Mouse (Mus musculus) adrenal gland, postnatal 25 days (tissue): Measurements from ENCODE around the gene Usp6nl. TPM values are rescaled to one million over a fixed set of nuclear protein-coding genes. Genes with fewer than 3 reads are reported as not detected.

Experiments
- DNase-seq: peaks from one replicate; pipeline ENCODE4 v3.0.0; 2021; ENCODE audit warnings: mixed read lengths
- total RNA-seq: library from RNA; stranded (reverse); gene quantifications from 2 replicates; pipeline ENCODE4 v1.2.3, GENCODE M21; 2021

Usp6nl gene
- total RNA-seq, 1 experiment from 2014 or later, result 29.4 TPM

GRCm38 (mm10) chr2:6376071-6376470 lies 53.6 kb downstream of the Usp6nl start:
- no peak for DNase-seq

GRCm38 (mm10) chr2:6376941-6377340 lies 54.5 kb downstream of the Usp6nl start:
- DNase-seq, result no peak

GRCm38 (mm10) chr2:6378590-6379205 lies 56.2 kb downstream of the Usp6nl start:
- DNase-seq, result no peak

GRCm38 (mm10) chr2:6379731-6380212 lies 57.3 kb downstream of the Usp6nl start:
- no peak for DNase-seq

GRCm38 (mm10) chr2:6380401-6380800 lies 57.9 kb downstream of the Usp6nl start:
- no peak for DNase-seq

GRCm38 (mm10) chr2:6384407-6385146 lies 62.1 kb downstream of the Usp6nl start:
- no peak for DNase-seq

GRCm38 (mm10) chr2:6389162-6389561 lies 66.7 kb downstream of the Usp6nl start:
- no peak for DNase-seq

GRCm38 (mm10) chr2:6391261-6391660 lies 68.8 kb downstream of the Usp6nl start:
- DNase-seq, result no peak

GRCm38 (mm10) chr2:6391940-6392339 lies 69.5 kb downstream of the Usp6nl start:
- DNase-seq, result no peak

GRCm38 (mm10) chr2:6395851-6396625 lies 73.6 kb downstream of the Usp6nl start:
- DNase-seq, result no peak

- DNase-seq, result no peak
Observed at GRCm38 (mm10) chr2:6396626-6397146, 74.2 kb downstream of the Usp6nl start.

- DNase-seq, result no peak
Observed at GRCm38 (mm10) chr2:6397166-6397565, 74.7 kb downstream of the Usp6nl start.

GRCm38 (mm10) chr2:6398826-6399225 lies 76.4 kb downstream of the Usp6nl start:
- DNase-seq, result no peak

- DNase-seq, result no peak
Observed at GRCm38 (mm10) chr2:6401039-6401438, 78.6 kb downstream of the Usp6nl start.

- no peak for DNase-seq
Observed at GRCm38 (mm10) chr2:6403375-6403774, 80.9 kb downstream of the Usp6nl start.

- no peak for DNase-seq
Observed at GRCm38 (mm10) chr2:6403991-6404390, 81.5 kb downstream of the Usp6nl start.

GRCm38 (mm10) chr2:6404627-6405026 lies 82.2 kb downstream of the Usp6nl start:
- DNase-seq, result no peak

- DNase-seq, result peak; percentile 72
Observed at GRCm38 (mm10) chr2:6405059-6406033, 82.9 kb downstream of the Usp6nl start.

- no peak for DNase-seq
Observed at GRCm38 (mm10) chr2:6407711-6408110, 85.2 kb downstream of the Usp6nl start.

- DNase-seq, result no peak
Observed at GRCm38 (mm10) chr2:6412645-6413044, 90.2 kb downstream of the Usp6nl start.

- DNase-seq, result no peak
Observed at GRCm38 (mm10) chr2:6413723-6414122, 91.3 kb downstream of the Usp6nl start.

GRCm38 (mm10) chr2:6414400-6414799 lies 91.9 kb downstream of the Usp6nl start:
- DNase-seq, result no peak
